Mouse (Mus musculus) myocyte (in vitro differentiated cells): ENCODE measurements around the gene Aktip.

Experiments used
- CEBPB ChIP-seq: IDR thresholded peaks from 2 replicates; pipeline ENCODE4 v1.6.1; 2011; ENCODE audit warnings: mild to moderate bottlenecking, moderate library complexity; ENCODE audit not compliant: poor library complexity, insufficient read depth, severe bottlenecking
- E2F4 ChIP-seq: IDR thresholded peaks from one replicate; pipeline ENCODE4 v1.6.1; 2011; ENCODE audit warnings: mild to moderate bottlenecking, control low read depth, moderate library complexity; ENCODE audit not compliant: insufficient read depth
- MAX ChIP-seq: IDR thresholded peaks from one replicate; pipeline ENCODE4 v1.6.1; 2011; ENCODE audit warnings: low read depth, mild to moderate bottlenecking, control low read depth
- MYOD1 ChIP-seq, 3 experiments: IDR thresholded peaks; one replicate each; pipeline ENCODE4 v1.6.1; 2011; ENCODE audit warnings: control low read depth in 2 of 3, low read depth in 2 of 3, mild to moderate bottlenecking in 2 of 3, moderate library complexity in 1 of 3; ENCODE audit not compliant: insufficient read length in 2 of 3, control insufficient read depth in 1 of 3
- MYOG ChIP-seq, 3 experiments: IDR thresholded peaks; one replicate each; pipeline ENCODE4 v1.6.1; 2011; ENCODE audit warnings: control low read depth in 2 of 3, low read depth in 2 of 3, mild to moderate bottlenecking in 2 of 3; ENCODE audit not compliant: insufficient read length in 2 of 3, control insufficient read depth in 1 of 3, insufficient read depth in 1 of 3
- POLR2A ChIP-seq: IDR thresholded peaks from one replicate; pipeline ENCODE4 v1.6.1; 2011; ENCODE audit warnings: low read depth, mild to moderate bottlenecking, control low read depth, moderate library complexity; ENCODE audit not compliant: insufficient read length
- POLR2AphosphoS2 ChIP-seq: IDR thresholded peaks from one replicate; pipeline ENCODE4 v1.6.1; 2011; ENCODE audit warnings: low read depth, control low read depth; ENCODE audit not compliant: insufficient read length
- SRF ChIP-seq: IDR thresholded peaks from one replicate; pipeline ENCODE4 v1.6.1; 2011; ENCODE audit warnings: low read depth; ENCODE audit not compliant: control insufficient read depth, insufficient read length
- TCF12 ChIP-seq: IDR thresholded peaks from one replicate; pipeline ENCODE4 v1.6.1; 2011; ENCODE audit warnings: mild to moderate bottlenecking, control low read depth; ENCODE audit not compliant: poor library complexity, insufficient read depth, severe bottlenecking
- TCF3 ChIP-seq: IDR thresholded peaks from one replicate; pipeline ENCODE4 v1.6.1; 2011; ENCODE audit warnings: low read depth, control low read depth; ENCODE audit not compliant: insufficient read length
- USF1 ChIP-seq: IDR thresholded peaks from one replicate; pipeline ENCODE4 v1.6.1; 2011; ENCODE audit warnings: low read depth, mild to moderate bottlenecking, control low read depth, moderate library complexity

DNA sequence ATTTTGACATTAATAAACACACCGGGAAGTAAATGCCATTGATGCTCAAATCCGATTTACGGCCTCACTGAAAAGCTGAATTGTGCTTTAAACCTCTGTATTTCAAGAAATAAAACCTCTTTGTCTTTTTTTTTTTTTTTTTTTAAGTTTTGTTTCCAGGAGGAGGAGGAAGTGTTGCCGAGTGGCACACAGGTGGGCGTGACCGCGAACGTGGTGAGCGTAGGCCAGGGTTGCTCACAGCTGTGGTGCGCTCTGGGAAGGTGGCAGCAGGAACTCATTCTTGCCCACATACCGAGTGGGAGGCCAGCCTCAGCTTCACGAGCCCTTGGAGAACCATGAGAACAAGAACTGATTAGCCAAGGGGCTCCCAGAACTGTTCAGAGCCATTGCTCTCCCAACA is 13.4 kb downstream of the Aktip start:
- TF ChIP-seq POLR2A (no peak), MAX (no peak), POLR2AphosphoS2 (no peak), TCF12 (no peak), CEBPB (no peak), MYOD1 (IDR thresholded peaks at IDR 0.05; ENCODE audit: control insufficient read depth in 1 of 3, insufficient read length in 2 of 3, low read depth in 2 of 3) (peak in 1 of 3 experiments; percentile 43), E2F4 (no peak), USF1 (no peak), MYOG (IDR thresholded peaks at IDR 0.05; ENCODE audit: control insufficient read depth in 1 of 3, insufficient read depth in 1 of 3, insufficient read length in 2 of 3, low read depth in 2 of 3) (peak in 2 of 3 experiments; percentile 53 to 56), SRF (no peak), TCF3 (no peak)
